ENCODE assay signal across 8 mouse cellular contexts in the genomic region with DNA sequence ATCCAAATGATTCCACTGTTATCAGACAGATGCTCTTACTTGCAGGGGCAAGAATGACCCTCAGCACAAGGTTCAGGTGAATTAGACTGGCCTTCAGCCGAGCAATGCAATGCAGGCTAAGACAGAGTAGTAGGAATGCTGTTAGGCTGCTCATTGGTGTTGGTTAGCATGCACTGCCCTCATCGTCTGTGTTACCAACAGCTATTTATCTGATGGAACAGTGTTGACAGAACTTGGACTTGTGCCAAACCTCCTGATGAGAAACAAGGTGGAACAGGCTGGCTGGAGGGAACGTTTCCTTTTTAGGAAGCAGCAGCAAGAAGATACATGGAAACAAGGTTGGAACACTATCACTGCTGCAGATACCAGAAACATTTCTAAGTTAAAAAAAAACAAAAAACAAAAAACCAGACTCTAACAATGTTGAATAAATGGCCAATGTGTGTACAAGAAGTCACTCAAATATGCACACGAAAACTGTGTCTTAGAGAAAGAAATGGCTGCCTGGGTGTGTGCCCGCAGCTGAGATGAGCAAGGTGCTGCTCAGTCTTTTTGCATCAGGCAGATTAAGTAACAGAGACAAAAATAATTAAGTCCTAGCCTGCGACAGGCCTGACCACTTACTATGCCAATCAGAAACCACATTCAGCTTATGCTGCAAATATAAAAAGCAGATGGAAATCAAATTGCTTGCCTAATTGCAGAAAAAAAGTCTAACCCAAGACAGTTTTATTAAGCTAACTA.
DNase-seq lines count a peak whose midpoint lies in the region; ATAC-seq and TF ChIP-seq lines count a peak whose summit lies in the region.

No protein-coding gene starts in this region.

- no peak overlapping the region for H3K9ac ChIP-seq in forebrain, embryonic 11.5 days (ENCODE audit: low read length)
- H3K9ac ChIP-seq in MEL (ENCODE audit: control insufficient read depth, low read depth, low read length, poor library complexity, severe bottlenecking), result no peak overlapping the region
- no peak overlapping the region for H3K9ac ChIP-seq in heart, embryonic 15.5 days

- 73% methylated on average over 6 of the region's 6 CpGs for WGBS in forebrain, embryonic 11.5 days
- WGBS in forebrain, embryonic 10.5 days, result 88% methylated on average over 6 of the region's 6 CpGs
- WGBS in heart, embryonic 15.5 days, result 31% methylated on average over 6 of the region's 6 CpGs

- peak in 1 of 2 experiments; percentile 14; a peak in 1 of 4 replicates for TF ChIP-seq EP300 in MEL (IDR thresholded peaks at IDR 0.05; ENCODE audit: low read depth in 1 of 2, low read length in 2 of 2)

- H3K4me3 ChIP-seq in forebrain, embryonic 11.5 days (ENCODE audit: low read depth, low read length), result no peak overlapping the region
- no peak overlapping the region for H3K4me3 ChIP-seq in forebrain, embryonic 10.5 days
- no peak overlapping the region for H3K4me3 ChIP-seq in MEL (ENCODE audit: control insufficient read depth in 1 of 2, insufficient read depth in 1 of 2, low read depth in 2 of 2, low read length in 2 of 2)
- H3K4me3 ChIP-seq in cortical plate, adult 2 months (ENCODE audit: insufficient read depth, low read length), result no peak overlapping the region
- no peak overlapping the region for H3K4me3 ChIP-seq in heart, embryonic 15.5 days

- no peak for TF ChIP-seq RAD21 in MEL (IDR thresholded peaks at IDR 0.05; ENCODE audit: low read depth, low read length)

- H3K27me3 ChIP-seq in forebrain, embryonic 11.5 days (ENCODE audit: control insufficient read depth, insufficient read depth, low read length), result no peaks in the 10 kb centered on the region
- H3K27me3 ChIP-seq in forebrain, embryonic 10.5 days (ENCODE audit: poor library complexity, severe bottlenecking), result no peaks in the 10 kb centered on the region
- H3K27me3 ChIP-seq in MEL (ENCODE audit: control insufficient read depth in 1 of 2, insufficient read depth in 2 of 2, low read length in 2 of 2), result no peaks in the 10 kb centered on the region
- no peaks in the 10 kb centered on the region for H3K27me3 ChIP-seq in heart, embryonic 15.5 days

- no peak for TF ChIP-seq POLR2A in MEL (IDR thresholded peaks at IDR 0.05; ENCODE audit: control insufficient read depth in 1 of 2, insufficient read depth in 1 of 2, low read depth in 1 of 2, low read length in 2 of 2, poor library complexity in 1 of 2)
- TF ChIP-seq POLR2A in cortical plate, adult 2 months (IDR thresholded peaks at IDR 0.05; ENCODE audit: extremely low read depth, insufficient read depth, low read length), result no peak

- ATAC-seq in forebrain, embryonic 11.5 days (replicated peaks; ENCODE audit: low FRiP score), result peak; percentile 59; the same call in 1 of the 2 replicates
- peak; percentile 91 for ATAC-seq in heart, embryonic 15.5 days (replicated peaks; ENCODE audit: insufficient number of reproducible peaks, insufficient read depth, low FRiP score, low read depth)

- peak; percentile 49 for DNase-seq in forebrain, embryonic 11.5 days (ENCODE audit: low spot score)
- DNase-seq in forebrain, embryonic 10.5 days (ENCODE audit: extremely low spot score, low spot score), result no peak
- DNase-seq in MEL (ENCODE audit: low read depth, low spot score), result peak; percentile 77
- DNase-seq in layer of hippocampus, adult 9-11 months, result peak; percentile 47
- peak; percentile 11 for DNase-seq in ovary, postnatal 14 days (ENCODE audit: low spot score)
- no peak for DNase-seq in spleen, postnatal 4 days (ENCODE audit: low spot score in 2 of 2)

- no peak overlapping the region for H3K4me2 ChIP-seq in forebrain, embryonic 11.5 days (ENCODE audit: low read depth, low read length, severe bottlenecking)
- no peak overlapping the region for H3K4me2 ChIP-seq in heart, embryonic 15.5 days

- H3K79me2 ChIP-seq in MEL (ENCODE audit: control insufficient read depth, insufficient read depth, low read length, poor library complexity), result no peaks in the 10 kb centered on the region

- no peaks in the 10 kb centered on the region for H3K36me3 ChIP-seq in forebrain, embryonic 11.5 days (ENCODE audit: control insufficient read depth, insufficient read depth, low read length)
- H3K36me3 ChIP-seq in forebrain, embryonic 10.5 days (replicated peaks), result no peaks in the 10 kb centered on the region
- peaks cover 0 to 12% of the 10 kb centered on the region in 2 experiments; a peak in 3 of 4 replicates for H3K36me3 ChIP-seq in MEL (ENCODE audit: control insufficient read depth in 1 of 2, insufficient read depth in 2 of 2, low read length in 2 of 2)
- H3K36me3 ChIP-seq in heart, embryonic 15.5 days, result no peaks in the 10 kb centered on the region

- H3K4me1 ChIP-seq in forebrain, embryonic 11.5 days (replicated peaks; ENCODE audit: control insufficient read depth, insufficient read depth, low read length), result no peaks in the 10 kb centered on the region
- no peaks in the 10 kb centered on the region for H3K4me1 ChIP-seq in forebrain, embryonic 10.5 days
- peaks cover 4 to 7% of the 10 kb centered on the region in 2 experiments for H3K4me1 ChIP-seq in MEL (ENCODE audit: control insufficient read depth in 1 of 2, insufficient read depth in 2 of 2, low read length in 2 of 2)
- H3K4me1 ChIP-seq in cortical plate, adult 2 months (ENCODE audit: control insufficient read depth, insufficient read depth, low read length), result peaks cover 3% of the 10 kb centered on the region
- peaks cover 16% of the 10 kb centered on the region for H3K4me1 ChIP-seq in heart, embryonic 15.5 days (replicated peaks)

- H3K9me3 ChIP-seq in forebrain, embryonic 11.5 days (ENCODE audit: control insufficient read depth, low read length), result no peaks in the 10 kb centered on the region
- H3K9me3 ChIP-seq in forebrain, embryonic 10.5 days, result no peaks in the 10 kb centered on the region
- H3K9me3 ChIP-seq in MEL (replicated peaks; ENCODE audit: insufficient read depth, low read length), result no peaks in the 10 kb centered on the region
- H3K9me3 ChIP-seq in heart, embryonic 15.5 days (replicated peaks), result no peaks in the 10 kb centered on the region

- no peak for TF ChIP-seq CTCF in MEL (IDR thresholded peaks at IDR 0.05 in 2 of 3, conservative IDR thresholded peaks at IDR 0.05 in 1 of 3; ENCODE audit: control insufficient read depth in 1 of 3, insufficient read depth in 1 of 3, low read depth in 2 of 3, low read length in 3 of 3, poor library complexity in 1 of 3, severe bottlenecking in 1 of 3)
- no peak for TF ChIP-seq CTCF in cortical plate, adult 2 months (IDR thresholded peaks at IDR 0.05; ENCODE audit: extremely low read depth, insufficient read depth, low read length)

- H3K27ac ChIP-seq in forebrain, embryonic 11.5 days (ENCODE audit: low read depth, low read length), result no peak overlapping the region
- H3K27ac ChIP-seq in forebrain, embryonic 10.5 days, result no peak overlapping the region
- H3K27ac ChIP-seq in MEL (ENCODE audit: control insufficient read depth, low read depth, low read length), result no peak overlapping the region
- peak overlapping the region; percentile 45; the same call in 1 of the 2 replicates for H3K27ac ChIP-seq in cortical plate, adult 2 months (ENCODE audit: insufficient read depth, low read length)
- peak overlapping the region; percentile 90 for H3K27ac ChIP-seq in heart, embryonic 15.5 days

TF ChIP-seq in MEL, 35 proteins besides CTCF, POLR2A, EP300 and RAD21:
- TF ChIP-seq KAT2A (conservative IDR thresholded peaks at IDR 0.05; ENCODE audit: low read depth, low read length) (no peak), ETS1 (IDR thresholded peaks at IDR 0.05; ENCODE audit: low read depth, low read length) (0 out of 2 replicates have a peak, but pooled peaks have one; percentile 38), GATA1 (IDR thresholded peaks at IDR 0.05; ENCODE audit: low read depth, low read length) (peak; percentile 24; the same call in 1 of the 2 replicates)

Comparison
In these comparisons a context has a peak if more than half of its experiments do, and no peak if none do; other contexts are left out.
1. DNase-seq: peak in forebrain, embryonic 11.5 days (single experiment), MEL (single experiment), layer of hippocampus, adult 9-11 months (single experiment) and ovary, postnatal 14 days (single experiment); none in forebrain, embryonic 10.5 days (single experiment) and spleen, postnatal 4 days (0 of 2).
2. H3K27ac ChIP-seq: peak in cortical plate, adult 2 months (single experiment) and heart, embryonic 15.5 days (single experiment); none in forebrain, embryonic 11.5 days (single experiment), forebrain, embryonic 10.5 days (single experiment) and MEL (single experiment).